Mouse (Mus musculus): ENCODE data around the gene Pitx1.

- TF ChIP-seq GATA1 (IDR thresholded peaks at IDR 0.05; ENCODE audit: borderline replicate concordance, low read length) (no peak), FLI1 (IDR thresholded peaks at IDR 0.05; ENCODE audit: low read length) (no peak)
These were observed 4.2 kb upstream of the Pitx1 start for GRCm38 (mm10) chr13:55840223-55840622.

Data from megakaryocyte, embryonic 14.5 days (primary cell).